27 mouse cellular contexts compared by ENCODE assay signal in genomic region chr2:167995870-167996635, GRCm38 (mm10). TPM values are rescaled to one million over a fixed set of nuclear protein-coding genes. Genes with fewer than 3 reads are reported as not detected.
DNase-seq lines count a peak whose midpoint lies in the region; ATAC-seq and TF ChIP-seq lines count a peak whose summit lies in the region.
"Had no signal": no experiment of that assay in that cellular context is flagged by ENCODE, and none has a peak within 500 bp of the region (broad histone marks: within the 10 kb centered on the region; RNA-seq: fewer than 3 reads in every experiment).

No protein-coding gene starts in this region.

- peaks cover 12% of the 10 kb centered on the region; the same call in 1 of the 2 replicates for H3K36me3 ChIP-seq in heart, embryonic 10.5 days
- no peaks in the 10 kb centered on the region for H3K36me3 ChIP-seq in spleen, adult 2 months (ENCODE audit: control insufficient read depth, insufficient read depth, low read length)
- H3K36me3 ChIP-seq: forebrain, embryonic 10.5 days; hindbrain, embryonic 15.5 days; intestine, embryonic 15.5 days; liver, embryonic 15.5 days; midbrain, embryonic 12.5 days; neural tube, embryonic 13.5 days had no signal

- 0 out of 2 replicates have a peak, but pooled peaks have one; percentile 10 for ATAC-seq in common myeloid progenitor, adult 5-6 weeks (replicated peaks; ENCODE audit: low read depth, poor library complexity, severe bottlenecking)
- ATAC-seq: forebrain, embryonic 16.5 days; intestine, embryonic 15.5 days had no signal

- WGBS in heart, embryonic 10.5 days, result 56% methylated on average over 19 of the region's 19 CpGs
- 54% methylated on average over 19 of the region's 19 CpGs for WGBS in spleen, adult 2 months

- TF ChIP-seq CTCF in spleen, adult 2 months (IDR thresholded peaks at IDR 0.05; ENCODE audit: extremely low read depth, insufficient read depth, insufficient read length, insufficient replicate concordance), result no peak

- intact Hi-C loops in heart, postnatal 25 days (cut with DNase I), result no loop called here
- intact Hi-C loops in left cerebral cortex, postnatal 10 days (cut with DNase I), result no loop called here

- 0 out of 2 replicates have a peak overlapping the region, but pooled peaks have one; percentile 8 for H3K27ac ChIP-seq in heart, embryonic 10.5 days
- H3K27ac ChIP-seq in spleen, adult 2 months (ENCODE audit: insufficient read depth, low read length), result peak overlapping the region; percentile 59
- H3K27ac ChIP-seq: forebrain, embryonic 10.5 days; heart, adult 2 months; hindbrain, embryonic 15.5 days; intestine, embryonic 15.5 days; liver, embryonic 15.5 days; midbrain, embryonic 12.5 days; neural tube, embryonic 13.5 days had no signal

- H3K4me3 ChIP-seq in heart, embryonic 10.5 days, result no peak overlapping the region
- no peak overlapping the region for H3K4me3 ChIP-seq in spleen, adult 2 months (ENCODE audit: extremely low read depth, insufficient read depth, insufficient read length)
- H3K4me3 ChIP-seq: forebrain, embryonic 10.5 days; heart, adult 2 months; hindbrain, embryonic 15.5 days; intestine, embryonic 15.5 days; liver, embryonic 15.5 days; midbrain, embryonic 12.5 days; neural tube, embryonic 13.5 days had no signal

- peaks cover 4% of the 10 kb centered on the region; the same call in 1 of the 2 replicates for H3K9me3 ChIP-seq in heart, embryonic 10.5 days
- H3K9me3 ChIP-seq: intestine, embryonic 15.5 days; liver, embryonic 15.5 days had no signal

- H3K27me3 ChIP-seq in heart, embryonic 10.5 days (ENCODE audit: insufficient read depth, poor library complexity, severe bottlenecking), result peaks cover 14% of the 10 kb centered on the region
- no peaks in the 10 kb centered on the region for H3K27me3 ChIP-seq in spleen, adult 2 months (ENCODE audit: control insufficient read depth, insufficient read depth, low read length)
- H3K27me3 ChIP-seq: hindbrain, embryonic 15.5 days; intestine, embryonic 15.5 days; midbrain, embryonic 12.5 days; neural tube, embryonic 13.5 days had no signal

- TF ChIP-seq POLR2A in spleen, adult 2 months (IDR thresholded peaks at IDR 0.05; ENCODE audit: low read depth, low read length), result no peak

- no peak for DNase-seq in heart, embryonic 10.5 days (ENCODE audit: low spot score)
- no peak for DNase-seq in heart, postnatal 25 days (ENCODE audit: low spot score)
- no peak for DNase-seq in spleen, adult 2 months (ENCODE audit: low read depth in 1 of 2, low spot score in 2 of 2)
- DNase-seq in spleen, postnatal 14 days (ENCODE audit: low spot score in 2 of 2), result no peak
- DNase-seq in naive thymus-derived CD4-positive, alpha-beta T cell, adult 2 months (ENCODE audit: low read depth), result peak; percentile 57
- DNase-seq in left cerebral cortex, postnatal 10 days (ENCODE audit: extremely low spot score in 1 of 2, low spot score in 2 of 2), result no peak
- DNase-seq in c-Kit-positive CD71-positive TER-119-positive erythroid progenitor cells, embryonic 14.5 days (ENCODE audit: low spot score), result no peak
- DNase-seq: adrenal gland, postnatal 10 days; cerebellum, adult 9-10 months; gastrocnemius, postnatal 14 days; heart, adult 2 months; kidney, adult 9 months; kidney, postnatal 36 days; layer of hippocampus, postnatal 36 days; right cerebral cortex, adult 18-20 months; right cerebral cortex, postnatal 4 days had no signal

- peaks cover 40% of the 10 kb centered on the region for H3K4me1 ChIP-seq in heart, embryonic 10.5 days
- peaks cover 6% of the 10 kb centered on the region; the same call in 1 of the 2 replicates for H3K4me1 ChIP-seq in spleen, adult 2 months (ENCODE audit: control insufficient read depth, insufficient read depth, insufficient read length)
- H3K4me1 ChIP-seq: hindbrain, embryonic 15.5 days; liver, embryonic 15.5 days; midbrain, embryonic 12.5 days; neural tube, embryonic 13.5 days had no signal

RNA-seq across cellular contexts. Expression of gene Ripor3, which starts 14.4 kb away (rescaled TPM):
- 1.3 and 2.5 TPM in 2 replicates for polyA plus RNA-seq in heart, embryonic 10.5 days (2016; fragmentation: Nextera tagmentation; extraction: Ambion mirVana)
- under 1 TPM; 0.49 to 0.75 TPM for total RNA-seq in heart, postnatal 25 days (2021)
- 5.3 and 6.7 TPM in 2 replicates for polyA plus RNA-seq in spleen, adult 2 months (2012; rRNA removed)
- total RNA-seq in common myeloid progenitor, adult 5-6 weeks (2017), result 0.09 TPM in 1 of 2 replicates, not detected in the other
- under 1 TPM; 0.28 to 0.41 TPM for total RNA-seq in left cerebral cortex, postnatal 10 days (2021)
- total RNA-seq: hematopoietic stem cell, adult 5-6 weeks; megakaryocyte progenitor cell, adult 5-6 weeks; MEL had no signal
